Mouse (Mus musculus) monocyte, adult 2 months (primary cell): Measurements from ENCODE around the gene Gm44511.
A peak's percentile ranks its signal among the peaks of the same experiment; 100 is the strongest.
"Not testable (repeated sequence)": the region's sequence is repeated elsewhere in the genome, so short reads cannot be mapped to it uniquely, and the experiment has no call there.

Experiments
- DNase-seq, 2 experiments: peaks; one replicate each; pipeline ENCODE4 v3.0.0; 2022; ENCODE audit warnings: low spot score in 2 of 2, low read depth in 1 of 2

The Gm44511 gene

DNA sequence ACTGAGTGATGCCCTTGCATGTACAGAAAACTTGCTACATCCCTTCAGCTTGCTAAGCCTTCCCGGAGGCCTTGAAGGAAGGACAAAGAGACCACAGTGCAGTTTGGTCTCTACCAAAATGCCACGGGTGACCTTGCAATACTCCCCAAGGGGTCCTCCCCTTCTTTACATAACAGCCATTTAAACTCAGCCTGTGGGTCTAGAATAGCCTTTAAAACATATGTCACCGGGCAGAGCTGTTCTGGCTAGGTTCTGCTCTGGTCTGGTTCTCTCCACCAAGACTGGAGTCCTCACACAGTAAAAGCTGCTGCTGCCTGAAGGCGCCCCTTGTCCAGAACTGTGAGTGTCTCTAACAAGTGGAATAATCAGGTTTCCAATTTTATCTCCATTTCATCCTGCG lies 25.4 kb downstream of the Gm44511 start:
- not testable (repeated sequence) for DNase-seq

DNA sequence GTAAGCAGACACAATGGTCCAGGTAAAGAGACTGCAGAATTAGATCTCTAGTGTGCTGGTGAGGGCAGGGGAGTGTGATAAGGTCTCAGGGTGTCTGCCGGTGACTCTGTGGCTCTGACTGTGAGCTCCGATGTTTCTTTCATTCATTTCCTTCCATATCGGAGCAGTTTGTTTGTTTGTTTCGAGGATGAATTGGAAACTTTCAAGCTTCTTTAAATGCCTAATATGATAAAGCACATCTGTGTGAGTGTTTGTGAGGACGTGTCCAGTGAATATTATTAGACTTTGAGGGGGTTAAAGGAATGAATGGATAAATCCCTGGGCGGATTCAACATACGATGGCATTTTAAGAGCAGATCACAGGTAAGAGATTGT lies 26.2 kb downstream of the Gm44511 start:
- no peak for DNase-seq

DNA sequence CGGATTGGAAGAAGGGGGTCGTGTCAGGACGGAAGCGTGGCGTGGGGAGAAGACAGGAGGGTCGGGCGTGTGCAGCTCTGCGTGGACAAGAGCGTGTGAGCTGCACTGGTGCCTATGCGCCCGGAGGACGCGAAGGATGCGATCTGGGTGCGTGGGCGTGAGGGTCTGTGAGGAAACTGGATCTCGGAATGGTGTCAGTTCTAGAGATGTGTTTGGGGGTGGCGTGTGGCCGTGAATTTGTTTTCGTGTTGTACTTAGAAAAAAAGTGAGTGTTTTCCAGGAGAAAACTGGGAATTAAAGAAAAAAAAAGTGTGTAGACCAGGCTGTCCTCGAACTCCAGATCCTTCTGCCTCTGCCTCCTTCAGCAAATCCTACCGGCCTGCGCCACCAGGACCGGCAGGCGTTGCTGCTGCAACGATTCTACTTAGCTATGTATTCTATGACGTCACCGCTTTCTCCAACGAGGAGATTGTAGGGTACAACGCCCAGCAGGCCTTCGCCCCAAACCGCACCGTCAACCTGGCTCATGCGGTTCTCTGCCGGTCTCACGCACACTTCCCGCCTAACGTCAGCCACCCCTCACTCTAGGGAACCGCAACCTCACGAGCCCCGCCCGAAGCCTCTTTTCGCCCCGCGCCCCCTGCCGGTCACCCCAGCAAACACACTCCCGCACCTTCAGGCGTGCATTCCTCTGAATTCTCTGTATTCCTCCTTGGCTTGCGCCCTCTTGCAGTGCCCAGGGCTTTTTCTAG lies 26.8 kb downstream of the Gm44511 start:
- peak; percentile 63 to 82 for DNase-seq

DNA sequence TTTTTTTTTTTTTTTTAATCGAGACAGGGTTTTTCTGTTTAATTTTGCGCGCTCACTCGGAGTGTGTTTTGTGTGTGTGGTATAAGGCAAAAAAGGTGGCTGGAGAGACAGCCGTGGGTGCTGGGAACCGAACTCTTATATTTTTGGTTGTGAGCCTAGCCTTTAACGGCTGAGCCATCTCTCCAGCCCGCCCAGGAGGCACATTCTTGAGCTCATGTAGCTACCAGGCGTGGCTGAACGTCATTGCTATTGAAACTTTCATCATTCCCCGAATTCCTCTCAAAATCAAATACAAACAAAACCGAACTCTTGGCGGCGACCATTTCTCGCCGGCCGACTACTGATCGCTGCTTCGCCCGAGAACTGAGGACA lies 27.4 kb downstream of the Gm44511 start:
- DNase-seq = peak in 1 of 2 experiments; percentile 72

DNA sequence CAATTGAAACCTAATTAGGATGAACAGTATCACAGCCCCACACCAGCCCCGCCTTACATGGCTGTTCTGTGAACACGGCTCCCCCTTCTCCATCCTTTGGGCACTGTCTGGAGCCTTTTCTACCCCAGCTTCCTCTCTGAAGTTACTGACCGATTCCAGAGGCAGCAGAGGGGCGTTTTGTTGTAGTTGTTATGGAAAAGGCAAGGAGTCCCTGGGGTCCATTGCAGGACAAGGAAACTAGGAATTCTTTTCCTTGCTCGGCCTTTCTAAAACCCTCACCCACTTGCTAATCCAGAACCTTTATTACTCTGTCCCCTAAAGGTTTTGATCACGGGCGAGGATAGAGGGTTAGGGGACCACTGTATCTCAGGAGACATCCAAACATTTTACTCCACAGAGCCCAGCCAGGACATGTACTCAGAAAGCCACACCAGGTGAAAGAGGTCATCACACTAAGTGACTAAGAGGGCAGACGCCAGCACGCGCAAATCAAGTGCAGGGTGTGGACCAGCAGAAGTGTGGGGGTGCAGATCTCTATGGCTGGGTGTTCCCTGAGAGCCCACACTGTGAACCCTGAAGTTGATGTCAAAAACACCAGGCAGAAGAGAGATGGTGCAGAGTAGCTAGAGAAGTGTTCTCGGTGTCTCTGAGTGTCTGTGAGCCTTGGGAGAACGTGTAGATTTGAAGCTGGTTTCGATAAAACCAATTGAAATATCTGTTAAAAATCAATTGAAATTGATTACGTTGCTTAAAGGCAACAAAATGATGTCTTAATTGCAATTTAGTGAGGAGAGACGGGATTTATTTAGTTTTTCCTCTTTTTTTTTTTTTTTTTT lies 28.0 kb downstream of the Gm44511 start:
- DNase-seq = peak in 1 of 2 experiments; percentile 6

DNA sequence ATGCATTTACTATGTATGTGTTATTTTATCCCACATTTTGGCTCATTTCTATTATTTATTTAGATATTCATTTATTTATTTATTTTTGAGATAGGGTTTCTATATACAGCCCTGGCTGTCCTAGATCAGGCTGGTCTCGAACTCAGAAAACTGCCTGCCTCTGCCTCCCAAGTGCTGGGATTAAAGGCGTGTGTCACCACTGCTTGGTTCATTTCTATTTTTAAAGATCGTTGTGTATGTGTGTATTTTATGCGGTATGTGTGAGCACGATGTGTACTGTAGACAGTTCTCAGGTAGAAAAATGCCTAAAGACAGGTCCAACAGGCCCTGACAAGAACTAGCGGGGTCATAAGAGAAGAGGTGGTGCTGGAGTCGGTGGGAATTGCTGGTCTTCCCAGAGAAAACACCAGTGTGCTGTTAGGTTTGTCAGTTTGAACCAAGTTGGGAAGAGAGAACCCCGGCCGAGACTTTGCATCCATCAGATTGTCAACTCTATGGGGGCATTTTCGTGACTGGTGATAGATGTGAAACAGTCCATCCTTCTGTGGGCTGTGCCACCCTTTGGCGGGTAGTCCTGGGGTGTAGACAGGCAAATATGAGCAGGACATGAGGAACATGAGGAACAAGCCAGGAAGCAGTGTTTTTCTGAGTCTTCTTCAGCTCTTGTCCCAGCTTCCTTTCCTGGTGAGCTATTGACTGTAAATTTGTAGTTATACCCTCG lies 28.8 kb downstream of the Gm44511 start:
- no peak for DNase-seq

DNA sequence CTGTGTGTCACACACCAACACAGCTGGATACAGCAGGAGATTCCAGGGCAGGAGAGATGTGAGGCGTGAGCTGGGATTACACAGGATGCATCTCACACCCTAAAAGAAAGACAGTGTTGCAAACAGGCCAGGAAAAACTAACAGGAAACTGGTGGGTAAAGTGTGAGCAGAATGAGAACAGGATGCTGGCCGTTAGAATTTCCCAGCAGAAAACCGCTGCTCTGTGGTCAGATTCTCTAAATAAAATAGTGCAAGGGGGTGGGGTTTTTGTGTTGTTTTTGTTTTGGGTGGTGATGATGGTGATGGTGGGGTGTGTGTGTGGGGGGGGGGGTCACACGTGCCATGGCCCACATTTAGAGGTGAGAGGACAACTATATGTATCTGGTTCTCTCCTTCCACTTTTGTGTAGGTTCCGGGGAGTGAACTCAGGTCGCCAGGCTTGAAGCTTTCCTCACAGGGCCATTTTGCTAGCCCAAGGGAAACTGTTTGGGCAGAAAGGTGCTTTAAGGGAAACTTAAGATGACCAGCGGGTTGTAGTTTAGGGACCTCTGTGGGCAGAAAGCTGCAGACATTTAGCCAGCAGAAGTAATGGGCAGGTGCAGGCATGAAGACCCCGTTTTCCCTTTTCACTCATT lies 29.7 kb downstream of the Gm44511 start:
- no peak for DNase-seq

DNA sequence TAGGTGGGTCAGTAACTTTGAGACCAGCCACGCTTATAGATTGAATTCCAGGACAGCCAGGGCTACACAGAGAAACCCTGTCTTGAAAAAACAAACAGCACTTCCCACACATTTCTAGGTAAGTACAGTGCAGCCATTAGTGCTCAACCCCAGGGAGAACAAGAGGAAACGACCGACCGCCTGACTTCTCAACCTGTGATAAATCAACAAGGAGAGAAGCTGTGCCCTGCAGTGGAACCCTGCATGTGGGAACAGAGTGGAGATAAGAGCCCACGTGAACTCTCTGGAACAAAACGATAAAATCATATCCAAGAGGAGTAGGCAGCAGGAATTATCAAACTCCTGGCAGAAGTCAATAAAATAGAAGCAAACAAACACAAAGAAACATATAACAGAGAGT lies 32.4 kb downstream of the Gm44511 start:
- DNase-seq = no peak

DNA sequence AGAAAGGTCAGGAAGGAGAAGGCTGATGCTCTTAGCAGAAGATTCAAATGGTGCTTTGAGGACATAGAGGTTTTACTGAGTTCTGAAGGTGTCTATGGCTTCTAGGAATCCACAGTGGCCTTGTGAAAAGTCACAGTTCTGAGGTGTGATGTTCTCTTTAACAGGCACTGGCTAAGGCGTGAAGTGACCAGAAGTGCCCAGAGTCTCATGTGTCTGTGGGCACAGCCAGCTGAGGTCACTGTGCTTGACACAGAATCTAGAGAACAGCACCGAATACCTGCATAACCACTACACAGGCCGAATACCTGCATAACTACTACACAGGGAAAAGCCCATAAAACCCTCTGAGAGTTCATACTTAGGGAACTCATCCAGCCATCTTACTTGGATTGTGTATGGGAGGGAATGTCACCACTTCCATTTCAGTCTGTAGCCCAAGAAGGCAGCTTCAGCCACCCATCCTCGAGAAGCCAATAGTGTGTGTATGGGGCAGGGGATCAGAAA lies 35.6 kb downstream of the Gm44511 start:
- DNase-seq = not testable (repeated sequence)

DNA sequence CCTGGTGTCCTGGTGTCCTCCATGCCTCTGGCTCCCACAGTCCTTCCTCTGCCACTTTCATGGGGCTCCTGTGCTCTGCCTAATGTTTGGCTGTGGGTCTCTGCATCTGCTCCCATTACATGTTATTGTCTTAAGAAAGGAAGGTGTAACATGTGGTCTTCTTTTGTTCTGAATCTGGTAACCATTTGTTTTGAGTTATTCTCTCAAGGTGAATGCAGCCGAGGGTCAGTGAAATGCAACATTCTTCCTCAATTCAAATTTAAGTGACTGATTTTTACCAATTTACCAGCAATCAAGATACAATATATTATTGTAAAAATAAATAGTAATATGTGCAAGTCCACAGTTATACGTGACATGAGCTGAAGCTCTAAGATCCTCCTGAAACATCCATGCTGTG lies 37.0 kb downstream of the Gm44511 start, which contains the start of gene Klrb1c:
TSS of gene Klrb1c (minus strand) at position 101 of the 400 bp plus-strand sequence.
- no peak for DNase-seq

DNA sequence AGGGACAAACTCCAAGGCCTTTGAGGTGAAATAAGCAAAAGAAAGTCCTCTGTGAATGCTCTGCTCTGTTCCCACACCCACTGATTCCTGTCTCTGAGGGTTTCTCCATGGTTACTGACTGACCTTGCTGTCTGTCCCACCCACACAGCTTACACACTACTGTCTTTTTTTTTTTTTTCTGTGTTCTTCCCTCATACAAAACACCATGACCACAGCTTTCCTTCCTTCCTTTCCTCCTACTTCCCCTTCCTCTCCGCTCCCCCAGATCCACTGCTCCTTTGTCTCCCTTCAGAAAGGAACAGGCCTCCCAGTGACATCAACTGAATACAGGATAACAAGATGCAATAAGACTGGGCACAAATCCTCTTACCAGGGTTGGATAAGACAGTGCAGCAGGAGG lies 37.6 kb downstream of the Gm44511 start:
- no peak for DNase-seq

DNA sequence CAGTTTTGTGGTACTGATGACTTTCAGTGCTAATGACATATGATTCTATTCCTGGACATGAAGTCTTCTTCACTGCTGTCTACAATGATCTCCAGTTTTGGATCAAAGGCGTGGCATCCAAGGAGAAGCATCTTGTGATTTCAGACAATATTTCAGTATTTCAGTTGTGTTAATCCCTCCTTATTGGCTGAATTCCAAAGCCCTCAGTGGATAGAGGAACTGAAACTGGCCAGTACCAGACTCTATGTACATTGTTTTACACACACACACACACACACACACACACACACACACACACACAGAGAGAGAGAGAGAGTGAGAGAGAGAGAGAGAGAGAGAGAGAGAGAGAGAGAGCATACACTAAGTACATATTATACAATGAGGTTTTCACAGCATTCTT lies 39.7 kb downstream of the Gm44511 start:
- DNase-seq = not testable (repeated sequence)

DNA sequence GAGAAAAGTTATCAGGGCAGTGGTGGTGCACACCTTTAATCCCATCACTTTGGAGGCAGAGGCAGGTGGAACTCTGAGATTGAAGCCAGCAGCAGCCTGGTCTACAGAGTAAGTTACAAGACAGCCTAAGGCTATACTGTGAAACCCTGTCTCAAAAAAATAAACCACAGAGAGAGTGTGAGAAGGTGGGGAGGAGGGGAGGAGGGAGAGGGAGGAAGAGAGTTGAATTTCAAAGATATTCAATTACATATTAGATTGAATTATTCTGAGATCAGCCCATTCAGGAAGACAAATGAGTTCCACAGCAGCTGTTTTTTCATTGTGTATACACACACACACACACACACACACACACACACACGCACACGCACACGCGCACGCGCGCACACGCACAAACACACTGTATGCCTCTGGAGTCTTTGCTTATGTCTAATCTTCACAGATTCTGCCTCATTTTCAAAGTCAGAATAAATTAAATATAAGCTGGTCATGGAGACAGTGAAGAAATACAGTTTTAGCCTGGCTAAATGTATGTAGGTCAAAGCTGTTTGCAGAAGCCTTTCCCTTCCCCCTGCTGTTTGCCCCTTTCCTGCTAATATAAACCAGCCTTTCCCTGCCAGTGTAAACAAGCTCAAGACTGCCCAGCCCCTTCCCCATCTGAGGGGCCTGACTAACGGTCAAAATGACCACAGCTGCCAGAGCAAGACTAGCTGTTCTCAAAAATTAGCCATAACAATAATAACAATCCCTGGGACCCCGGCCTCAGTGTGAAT lies 56.4 kb downstream of the Gm44511 start:
- DNase-seq = no peak

DNA sequence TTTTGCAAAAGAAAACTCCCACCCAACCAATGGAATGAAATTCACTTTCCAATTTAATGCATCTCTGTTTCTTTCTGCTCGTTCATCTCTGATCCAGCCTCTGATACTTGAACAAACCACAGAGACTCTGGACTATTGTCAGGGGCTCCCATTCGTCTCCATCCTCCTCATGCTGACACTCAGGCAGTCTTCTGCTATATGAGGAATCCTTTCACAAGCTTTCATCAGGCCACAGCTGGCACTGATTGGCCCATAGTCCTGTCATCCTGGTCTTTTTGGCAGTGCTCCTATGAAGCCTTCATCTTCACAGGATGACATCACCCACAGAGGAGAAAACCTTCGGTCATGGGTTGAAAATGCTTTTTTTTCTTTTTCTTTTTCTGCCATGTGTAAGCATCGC lies 58.1 kb downstream of the Gm44511 start:
- DNase-seq = no peak

DNA sequence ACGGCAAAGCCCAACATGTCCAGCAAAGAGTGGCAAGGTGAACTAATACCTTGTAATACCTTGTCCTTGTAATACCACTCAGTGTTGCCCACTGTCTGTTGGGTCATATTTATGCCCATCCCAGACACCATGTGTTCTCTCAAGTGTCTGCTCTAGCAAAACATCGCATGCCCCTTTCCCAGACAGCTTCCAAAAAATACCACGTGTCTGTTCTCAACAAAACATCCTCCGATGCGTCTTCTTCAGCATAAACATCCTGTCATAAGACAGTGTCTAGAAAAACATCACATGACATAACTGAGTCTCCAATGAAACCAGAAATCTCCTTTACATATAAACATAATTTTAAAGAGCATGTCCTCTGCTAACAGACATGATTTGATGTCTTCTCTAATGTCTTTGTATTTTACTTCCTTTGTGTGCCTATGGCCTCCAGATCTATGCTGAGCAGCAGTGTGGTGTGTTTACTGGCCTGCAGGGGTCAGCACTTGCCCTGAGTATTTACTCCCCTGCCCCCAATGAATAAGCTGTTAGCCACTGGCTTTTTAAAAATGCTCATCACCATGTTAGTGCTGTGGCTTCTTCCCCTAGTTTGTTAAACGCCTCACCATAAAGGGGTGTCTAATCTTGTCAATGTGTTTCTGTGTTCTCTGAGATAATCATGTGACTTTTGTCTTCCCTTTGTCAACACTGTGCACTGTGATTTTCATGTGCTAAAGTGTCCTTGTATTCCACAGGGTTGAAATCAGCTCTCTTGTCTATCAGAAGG lies 59.4 kb downstream of the Gm44511 start:
- peak in 1 of 2 experiments; percentile 29 for DNase-seq

DNA sequence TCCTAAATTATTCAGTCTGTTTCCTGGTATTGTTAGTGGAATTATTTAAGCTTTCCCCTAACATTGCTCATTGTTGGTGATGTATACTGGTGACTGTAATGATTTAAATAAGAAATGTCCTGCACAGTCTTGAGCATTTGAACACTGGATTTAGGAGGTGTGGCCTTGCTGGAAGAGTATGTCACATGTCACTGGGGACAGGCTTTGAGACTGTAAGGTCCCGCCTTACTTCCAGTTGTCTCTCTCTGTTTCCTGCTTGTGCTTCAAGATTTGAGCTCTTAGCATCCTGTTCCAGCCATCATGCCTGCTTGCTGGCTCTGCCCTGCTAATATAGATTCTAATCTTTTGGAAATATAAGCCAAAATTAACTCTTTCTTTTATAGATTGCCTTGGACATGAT lies 60.9 kb downstream of the Gm44511 start:
- no peak for DNase-seq

DNA sequence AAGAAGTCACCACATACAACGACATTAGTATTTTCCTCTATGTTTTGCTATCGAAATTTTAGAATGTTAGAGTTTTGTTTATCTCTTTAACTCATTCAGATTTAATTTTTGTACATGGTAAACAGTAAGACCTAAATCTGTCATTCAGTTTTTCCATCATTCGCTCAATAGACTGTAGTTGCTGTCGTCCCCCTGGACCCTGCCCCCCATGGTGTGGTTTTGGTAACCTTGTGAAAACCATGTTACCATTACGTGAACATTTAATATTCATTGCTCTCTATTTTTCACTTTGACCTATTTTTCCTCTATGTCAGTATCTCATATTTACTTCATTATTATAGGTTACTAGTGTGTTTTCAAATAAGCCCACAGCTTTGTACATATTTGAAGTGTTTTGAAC lies 61.5 kb downstream of the Gm44511 start:
- DNase-seq = no peak

DNA sequence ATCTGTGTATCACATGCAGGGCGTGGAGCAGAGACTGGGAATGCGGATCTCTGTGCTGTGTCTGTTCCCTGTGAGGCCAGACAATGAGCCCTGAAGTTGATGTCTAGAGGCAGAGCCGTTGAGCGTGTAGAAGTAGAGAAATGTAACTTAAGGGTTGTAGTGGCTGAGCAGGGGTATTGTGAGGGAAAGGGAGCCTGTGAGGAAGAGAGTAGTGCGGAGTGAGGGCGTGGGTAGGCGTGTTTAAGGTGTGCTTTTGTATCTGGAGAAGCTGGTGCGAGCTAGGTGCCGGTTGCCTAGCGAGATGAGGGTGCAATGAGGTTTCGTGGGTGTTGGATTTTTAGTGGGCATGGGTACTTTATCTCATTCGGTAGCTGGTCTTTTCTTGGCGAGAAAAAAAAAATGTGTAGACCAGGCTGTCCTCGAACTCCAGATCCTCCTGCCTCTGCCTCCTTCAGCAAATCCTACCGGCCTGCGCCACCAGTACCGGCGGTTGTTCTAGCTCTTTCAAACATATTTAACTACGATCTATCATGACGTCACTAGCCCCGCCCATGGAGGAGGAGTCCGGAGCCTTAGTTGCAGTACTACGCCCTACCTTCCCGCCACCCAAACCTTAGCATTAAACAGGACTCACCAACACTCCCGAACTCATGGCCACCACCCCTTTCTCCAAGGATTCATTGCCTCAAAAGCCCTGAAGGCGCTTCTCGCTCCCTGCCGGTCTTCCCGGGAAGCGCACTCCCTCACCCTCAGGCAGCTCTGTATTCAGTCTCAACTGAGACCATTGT lies 62.2 kb downstream of the Gm44511 start:
- peak; percentile 88 to 96 for DNase-seq
